Mouse (Mus musculus): Measurements from ENCODE around the gene Plcb1.
A peak's percentile ranks its signal among the peaks of the same experiment; 100 is the strongest.
"Not testable (repeated sequence)": the region's sequence is repeated elsewhere in the genome, so short reads cannot be mapped to it uniquely, and the experiment has no call there.

Plcb1 gene

GRCm38 (mm10) chr2:134976796-134977330 is 191.0 kb downstream of the Plcb1 start:
- peak; percentile 78 to 91 for DNase-seq

- peak; percentile 15 to 63 for DNase-seq
These were observed 191.8 kb downstream of the Plcb1 start for GRCm38 (mm10) chr2:134977641-134978040.

GRCm38 (mm10) chr2:134981394-134981793 is 195.5 kb downstream of the Plcb1 start:
- no peak for DNase-seq

- DNase-seq, result no peak
These were observed 199.0 kb downstream of the Plcb1 start for GRCm38 (mm10) chr2:134984884-134985283.

GRCm38 (mm10) chr2:134987978-134988377 is 202.1 kb downstream of the Plcb1 start:
- peak; percentile 92 to 94 for DNase-seq

GRCm38 (mm10) chr2:134989650-134990292 is 203.9 kb downstream of the Plcb1 start:
- no peak for DNase-seq

GRCm38 (mm10) chr2:135007134-135007533 is 221.3 kb downstream of the Plcb1 start:
- peak; percentile 13 to 19 for DNase-seq

- DNase-seq, result not testable (repeated sequence)
These were observed 222.0 kb downstream of the Plcb1 start for GRCm38 (mm10) chr2:135007885-135008284.

GRCm38 (mm10) chr2:135010371-135010770 is 224.5 kb downstream of the Plcb1 start:
- DNase-seq, result no peak

- no peak for DNase-seq
These were observed 229.6 kb downstream of the Plcb1 start for GRCm38 (mm10) chr2:135015501-135015900.

- DNase-seq, result no peak
These were observed 232.4 kb downstream of the Plcb1 start for GRCm38 (mm10) chr2:135018275-135018674.

- DNase-seq, result peak in 1 of 2 experiments; percentile 10
These were observed 232.8 kb downstream of the Plcb1 start for GRCm38 (mm10) chr2:135018708-135019107.

GRCm38 (mm10) chr2:135019588-135019987 is 233.7 kb downstream of the Plcb1 start:
- no peak for DNase-seq

GRCm38 (mm10) chr2:135029288-135029687 is 243.4 kb downstream of the Plcb1 start:
- DNase-seq, result no peak

GRCm38 (mm10) chr2:135029700-135030099 is 243.8 kb downstream of the Plcb1 start:
- peak; percentile 62 to 69 for DNase-seq

- no peak for DNase-seq
These were observed 249.9 kb downstream of the Plcb1 start for GRCm38 (mm10) chr2:135035640-135036260.

GRCm38 (mm10) chr2:135048791-135049190 is 262.9 kb downstream of the Plcb1 start:
- DNase-seq, result no peak

- no peak for DNase-seq
These were observed 263.4 kb downstream of the Plcb1 start for GRCm38 (mm10) chr2:135049283-135049682.

- DNase-seq, result no peak
These were observed 265.8 kb downstream of the Plcb1 start for GRCm38 (mm10) chr2:135051540-135052288.

- no peak for DNase-seq
These were observed 267.5 kb downstream of the Plcb1 start for GRCm38 (mm10) chr2:135053391-135053790.

- DNase-seq, result no peak
These were observed 281.6 kb downstream of the Plcb1 start for GRCm38 (mm10) chr2:135067419-135067818.

GRCm38 (mm10) chr2:135071349-135071748 is 285.5 kb downstream of the Plcb1 start:
- DNase-seq, result peak in 1 of 2 experiments; percentile 24

- no peak for DNase-seq
These were observed 286.6 kb downstream of the Plcb1 start for GRCm38 (mm10) chr2:135072503-135072902.

Measured in cerebellum, postnatal 10 days (tissue).